Mouse (Mus musculus): ENCODE data around the gene Olfr771. TPM values are rescaled to one million over a fixed set of nuclear protein-coding genes. Genes with fewer than 3 reads are reported as not detected.
"Not testable (repeated sequence)": the region's sequence is repeated elsewhere in the genome, so short reads cannot be mapped to it uniquely, and the experiment has no call there.

Gene Olfr771
- not detected for total RNA-seq (2021)

DNA sequence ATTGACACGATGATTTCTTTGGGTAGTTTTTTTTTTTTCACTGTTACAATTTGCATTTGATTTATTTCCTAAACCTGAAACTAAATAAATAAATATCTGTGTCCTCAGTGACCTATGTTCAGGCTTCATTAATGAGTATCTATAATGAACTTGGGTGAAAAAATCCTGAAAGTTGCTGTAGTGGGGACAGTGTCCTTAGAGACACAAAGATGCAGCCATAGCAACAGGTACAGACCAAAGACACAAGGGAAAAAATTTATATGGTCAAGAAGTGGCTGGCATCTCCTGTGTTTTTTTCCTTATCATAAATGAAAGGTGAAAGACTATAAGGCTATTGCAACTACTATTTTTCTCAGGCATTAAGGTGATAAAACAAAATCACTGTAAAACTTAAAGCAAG is at the start of gene Olfr771:
Olfr771 (minus strand) TSS at position 101 of the 400 bp plus-strand sequence.
- DNase-seq (ENCODE audit: extremely low spot score in 1 of 2, low spot score in 1 of 2) = no peak

DNA sequence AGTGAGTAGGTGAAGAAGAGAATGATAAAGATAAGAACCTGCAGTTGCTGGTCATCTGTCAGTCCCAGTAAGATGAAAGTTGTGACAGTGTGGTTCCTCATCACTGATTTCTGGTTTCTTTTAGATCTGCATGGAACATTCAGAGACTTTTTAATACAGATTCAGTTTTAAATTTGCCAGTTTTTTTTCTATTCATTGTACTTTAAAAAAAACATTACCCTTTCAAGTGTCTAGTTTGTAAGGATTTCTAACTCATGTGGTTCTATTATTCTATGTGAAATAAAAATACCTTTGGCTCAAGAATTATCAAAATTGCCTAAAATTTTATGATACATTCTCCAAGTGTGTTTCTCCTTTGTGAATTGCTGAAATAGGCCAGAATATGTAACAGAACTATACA is 22.8 kb upstream of the Olfr771 start, which contains the start of gene Olfr773:
Olfr773 (minus strand) TSS at position 101 of the 400 bp plus-strand sequence.
- not testable (repeated sequence) for DNase-seq (ENCODE audit: extremely low spot score in 1 of 2, low spot score in 1 of 2)

DNA sequence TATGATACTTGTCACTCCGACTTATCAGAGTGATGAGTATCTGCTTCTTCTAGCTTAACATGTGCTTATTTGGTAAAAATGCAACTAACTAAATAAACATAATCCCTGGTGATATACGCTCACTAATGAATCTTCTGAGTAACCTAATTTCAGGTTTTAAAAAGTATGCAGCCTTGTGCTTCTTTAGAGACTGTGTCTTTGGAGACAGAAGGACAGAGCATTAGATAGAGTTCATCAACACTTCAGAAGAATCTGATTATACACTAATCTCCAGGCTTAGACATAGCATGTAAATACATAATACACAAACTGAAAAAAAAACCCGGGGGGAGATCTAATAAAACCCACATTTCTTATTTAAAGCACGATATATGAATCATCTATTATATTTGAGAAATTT is 13.3 kb upstream of the Olfr771 start, which contains the start of gene Olfr772:
Olfr772 (minus strand) TSS at position 101 of the 400 bp plus-strand sequence.
- DNase-seq (ENCODE audit: extremely low spot score in 1 of 2, low spot score in 1 of 2) = not testable (repeated sequence)

DNA sequence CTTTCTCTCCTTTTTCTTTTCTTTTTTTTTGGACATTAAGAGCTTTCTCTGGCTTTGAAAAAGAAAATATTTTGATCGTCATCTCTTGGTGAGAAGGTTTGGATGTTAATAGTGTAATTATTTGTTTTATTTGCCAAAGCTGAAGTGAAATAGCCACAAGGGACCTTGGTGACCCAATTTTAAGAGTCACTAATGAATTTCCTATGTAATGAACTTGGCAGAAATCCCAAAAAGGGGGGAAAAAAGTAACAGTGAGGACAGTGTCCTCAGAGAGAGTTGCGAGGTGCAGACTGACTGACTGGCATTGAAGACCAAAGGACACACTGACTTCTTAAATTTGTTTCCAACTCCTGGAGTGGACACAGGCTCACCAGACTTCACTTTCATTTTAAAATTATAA is 25.7 kb downstream of the Olfr771 start, which contains the start of gene Olfr770:
Olfr770 (minus strand) TSS at position 101 of the 400 bp plus-strand sequence.
- no peak for DNase-seq (ENCODE audit: extremely low spot score in 1 of 2, low spot score in 1 of 2)

DNA sequence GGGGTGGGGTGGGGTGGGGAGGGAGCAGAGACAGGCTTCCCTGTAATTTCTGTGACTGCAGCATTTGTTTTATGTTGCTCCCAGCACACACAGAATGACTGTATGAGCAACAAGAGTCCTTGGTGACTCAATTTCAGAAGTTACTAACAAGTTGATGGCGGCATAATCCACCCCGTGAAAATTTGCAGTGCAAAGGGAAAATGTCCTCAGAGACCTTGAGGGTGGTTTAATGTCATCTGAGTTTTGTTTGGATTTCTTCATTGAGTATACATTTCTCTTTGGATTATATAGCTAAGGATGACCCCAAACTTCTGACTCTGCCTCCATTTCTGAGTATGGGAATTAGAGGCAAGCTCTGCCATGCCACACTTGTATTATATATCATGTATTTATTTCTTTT is 46.8 kb downstream of the Olfr771 start, which contains the start of gene Olfr769:
Olfr769 (minus strand) TSS at position 101 of the 400 bp plus-strand sequence.
- no peak for DNase-seq (ENCODE audit: extremely low spot score in 1 of 2, low spot score in 1 of 2)

DNA sequence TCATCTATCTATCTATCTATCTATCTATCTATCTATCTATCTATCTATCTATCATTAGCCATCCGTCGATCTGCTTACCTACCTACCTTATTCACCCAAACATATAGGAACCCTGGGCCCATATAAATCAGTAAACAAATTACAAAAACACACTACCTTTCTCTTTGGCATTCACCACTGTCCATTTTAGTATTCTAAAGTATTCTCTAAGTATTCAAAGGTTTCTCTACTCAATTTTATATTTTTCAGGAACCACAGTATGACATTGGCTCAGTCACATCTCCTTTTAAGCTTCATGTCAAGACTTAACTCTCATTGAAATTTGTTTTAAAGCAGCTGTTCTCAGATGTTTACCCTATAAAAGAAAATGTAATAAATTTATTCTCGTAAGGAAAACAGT is 49.4 kb downstream of the Olfr771 start:
- no peak for DNase-seq (ENCODE audit: extremely low spot score in 1 of 2, low spot score in 1 of 2)

Other genes with a start within 250 kb of the Olfr771 start
- 1 to 10 TPM; 5.8 to 6.6 TPM for gene Rdh5, start 241.9 kb downstream of the Olfr771 start, total RNA-seq (2021)
- 100 to 1,000 TPM in 1 of 2 experiments, 10 to 100 TPM in 1; 86.8 to 102 TPM for gene Bloc1s1, start 240.7 kb downstream of the Olfr771 start, total RNA-seq (2021)
- 10 to 100 TPM; 25.6 to 30.7 TPM for gene Itga7, start 230.9 kb downstream of the Olfr771 start, total RNA-seq (2021)
- not detected for gene Mettl7b, start 203.8 kb downstream of the Olfr771 start, total RNA-seq (2021)
- not detected for gene Olfr9, start 175.3 kb downstream of the Olfr771 start, total RNA-seq (2021)
- not detected for gene Olfr763, start 154.0 kb downstream of the Olfr771 start, total RNA-seq (2021)
- gene Olfr764-ps1, start 124.9 kb downstream of the Olfr771 start, total RNA-seq (2021) = not detected
- gene Olfr765, start 114.8 kb downstream of the Olfr771 start, total RNA-seq (2021) = not detected
- gene Olfr766-ps1, start 95.8 kb downstream of the Olfr771 start, total RNA-seq (2021) = not detected
- not detected for gene Olfr767, start 81.8 kb downstream of the Olfr771 start, total RNA-seq (2021)
- gene Olfr768, start 65.4 kb downstream of the Olfr771 start, total RNA-seq (2021) = not detected
- not detected for gene Olfr769, start 46.9 kb downstream of the Olfr771 start, total RNA-seq (2021)
- gene Olfr770, start 25.8 kb downstream of the Olfr771 start, total RNA-seq (2021) = not detected
- not detected for gene Olfr772, start 13.2 kb upstream of the Olfr771 start, total RNA-seq (2021)
- not detected for gene Olfr773, start 22.7 kb upstream of the Olfr771 start, total RNA-seq (2021)
- not detected for gene Olfr774, start 71.5 kb upstream of the Olfr771 start, total RNA-seq (2021)
- not detected for gene Olfr775, start 83.7 kb upstream of the Olfr771 start, total RNA-seq (2021)
- gene Olfr776, start 94.4 kb upstream of the Olfr771 start, total RNA-seq (2021) = not detected
- gene Olfr777, start 106.7 kb upstream of the Olfr771 start, total RNA-seq (2021) = not detected
- gene Olfr780, start 153.4 kb upstream of the Olfr771 start, total RNA-seq (2021) = not detected
- not detected for gene Olfr781, start 164.1 kb upstream of the Olfr771 start, total RNA-seq (2021)
- gene Olfr782, start 184.1 kb upstream of the Olfr771 start, total RNA-seq (2021) = not detected
- under 1 TPM in 1 of 2 experiments, not detected in 1; 0.31 TPM for gene Olfr784, start 219.3 kb upstream of the Olfr771 start, total RNA-seq (2021)
- gene Olfr785, start 240.7 kb upstream of the Olfr771 start, total RNA-seq (2021) = not detected

All from layer of hippocampus, postnatal 25 days (tissue).